Mouse (Mus musculus) embryonic facial prominence, embryonic 13.5 days (tissue): ENCODE results near the gene Serpina3a. TPM values are rescaled to one million over a fixed set of nuclear protein-coding genes. Genes with fewer than 3 reads are reported as not detected.
"Not testable (repeated sequence)": the region's sequence is repeated elsewhere in the genome, so short reads cannot be mapped to it uniquely, and the experiment has no call there.

ENCODE experiments used
- ATAC-seq: fragments of 200-750 bp; cut with Nextera tagmentation; 2 replicates; pipeline ENCODE4 v1.8.0; 2017; ENCODE audit warnings: low read depth; ENCODE audit not compliant: insufficient number of reproducible peaks, insufficient read depth, low FRiP score, low TSS enrichment
- H3K27ac ChIP-seq: fragments of 300-500 bp; sonication (generic); 2 replicates; pipeline ENCODE4 v1.5.1; 2015; ENCODE audit warnings: moderate library complexity, mild to moderate bottlenecking, inconsistent platforms
- H3K27me3 ChIP-seq: fragments of 300-500 bp; sonication (generic); 2 replicates; pipeline ENCODE4 v1.6.1; 2015; ENCODE audit warnings: mild to moderate bottlenecking, inconsistent platforms
- H3K36me3 ChIP-seq: fragments of 300-500 bp; sonication (generic); 2 replicates; pipeline ENCODE4 v1.6.1; 2015; ENCODE audit warnings: mild to moderate bottlenecking, inconsistent platforms
- H3K4me1 ChIP-seq: fragments of 300-500 bp; sonication (generic); 2 replicates; pipeline ENCODE4 v1.6.1; 2015; ENCODE audit warnings: inconsistent platforms
- H3K4me2 ChIP-seq: fragments of 300-500 bp; sonication (generic); 2 replicates; pipeline ENCODE4 v1.6.1; 2015; ENCODE audit warnings: moderate library complexity, mild to moderate bottlenecking, inconsistent platforms
- H3K4me3 ChIP-seq: fragments of 300-500 bp; sonication (generic); 2 replicates; pipeline ENCODE4 v1.5.1; 2015; ENCODE audit warnings: mild to moderate bottlenecking, inconsistent platforms
- H3K9ac ChIP-seq: fragments of 300-500 bp; sonication (generic); 2 replicates; pipeline ENCODE4 v1.6.1; 2015; ENCODE audit warnings: mild to moderate bottlenecking, inconsistent platforms
- H3K9me3 ChIP-seq: fragments of 300-500 bp; sonication (generic); 2 replicates; pipeline ENCODE4 v1.6.1; 2016; ENCODE audit warnings: inconsistent platforms
- WGBS: fragments of 180-500 bp; shearing (Covaris S2); methylation state at CpG from one replicate; pipeline ENCODE4 v1.1.7; 2015; ENCODE audit warnings: mixed read lengths; 5-methylcytosine and 5-hydroxymethylcytosine counted together
- polyA plus RNA-seq: library from polyadenylated mRNA; unstranded; fragments of >200 nt; fragmentation: Nextera tagmentation; extraction: Ambion mirVana; gene quantifications from 2 replicates; pipeline ENCODE4 v1.2.1, GENCODE M21; 2015

Gene Serpina3a
- polyA plus RNA-seq, result not detected in 2 replicates

GRCm38 (mm10) chr12:104112333-104112732 lies at the start of gene Serpina3a:
TSS of gene Serpina3a (plus strand) at chr12:104112724.
- H3K36me3 ChIP-seq, H3K4me2 ChIP-seq, ATAC-seq, H3K9me3 ChIP-seq, H3K27ac ChIP-seq, H3K9ac ChIP-seq, H3K27me3 ChIP-seq, H3K4me3 ChIP-seq, H3K4me1 ChIP-seq: not testable (repeated sequence)
- 91% methylated on average over 11 of the region's 11 CpGs for WGBS

- Histone ChIP-seq H3K9ac (no peak overlapping the region), H3K27ac (no peak overlapping the region), H3K4me2 (no peak overlapping the region), H3K4me3 (no peak overlapping the region), H3K36me3 (no peaks in the 10 kb centered on the region), H3K4me1 (no peaks in the 10 kb centered on the region), H3K9me3 (no peaks in the 10 kb centered on the region), H3K27me3 (no peaks in the 10 kb centered on the region)
- no peak for ATAC-seq
- WGBS, result 73% methylated on average over 4 of the region's 4 CpGs
Measured at GRCm38 (mm10) chr12:104064532-104064931, 48.0 kb upstream of the Serpina3a start.

GRCm38 (mm10) chr12:104064996-104065395 lies 47.5 kb upstream of the Serpina3a start:
- no peaks in the 10 kb centered on the region for H3K9me3 ChIP-seq
- H3K4me3 ChIP-seq, result no peak overlapping the region
- no peak overlapping the region for H3K27ac ChIP-seq
- no peak overlapping the region for H3K9ac ChIP-seq
- H3K27me3 ChIP-seq, result no peaks in the 10 kb centered on the region
- H3K4me1 ChIP-seq, result no peaks in the 10 kb centered on the region
- 71% methylated on average over 4 of the region's 4 CpGs for WGBS
- no peak overlapping the region for H3K4me2 ChIP-seq
- no peak for ATAC-seq
- H3K36me3 ChIP-seq, result no peaks in the 10 kb centered on the region

- no peaks in the 10 kb centered on the region for H3K9me3 ChIP-seq
- no peaks in the 10 kb centered on the region for H3K4me1 ChIP-seq
- no peak overlapping the region for H3K4me3 ChIP-seq
- no peak for ATAC-seq
- no peaks in the 10 kb centered on the region for H3K27me3 ChIP-seq
- no peak overlapping the region for H3K4me2 ChIP-seq
- H3K9ac ChIP-seq, result no peak overlapping the region
- no peaks in the 10 kb centered on the region for H3K36me3 ChIP-seq
- WGBS, result 20% methylated on average over 8 of the region's 8 CpGs
- H3K27ac ChIP-seq, result no peak overlapping the region
Measured at GRCm38 (mm10) chr12:104066241-104066640, 46.3 kb upstream of the Serpina3a start.

GRCm38 (mm10) chr12:104067549-104067948 lies 45.0 kb upstream of the Serpina3a start:
- Histone ChIP-seq H3K27me3 (no peaks in the 10 kb centered on the region), H3K36me3 (no peaks in the 10 kb centered on the region), H3K9ac (no peak overlapping the region), H3K27ac (no peak overlapping the region), H3K4me2 (peak overlapping the region; percentile 24), H3K4me3 (peak overlapping the region; percentile 23), H3K4me1 (no peaks in the 10 kb centered on the region), H3K9me3 (no peaks in the 10 kb centered on the region)
- ATAC-seq, result no peak
- 27% methylated on average over 4 of the region's 4 CpGs for WGBS

- Histone ChIP-seq H3K4me1 (no peaks in the 10 kb centered on the region), H3K4me2 (no peak overlapping the region), H3K9ac (no peak overlapping the region), H3K4me3 (no peak overlapping the region), H3K9me3 (no peaks in the 10 kb centered on the region), H3K27ac (no peak overlapping the region), H3K36me3 (no peaks in the 10 kb centered on the region), H3K27me3 (no peaks in the 10 kb centered on the region)
- ATAC-seq, result no peak; the same call in 1 of the 2 replicates
- 3% methylated on average over 2 of the region's 2 CpGs for WGBS
Measured at GRCm38 (mm10) chr12:104069620-104070019, 42.9 kb upstream of the Serpina3a start.

GRCm38 (mm10) chr12:104071708-104072107 lies 40.8 kb upstream of the Serpina3a start:
- ATAC-seq, result no peak
- Histone ChIP-seq H3K4me1 (no peaks in the 10 kb centered on the region), H3K9ac (no peak overlapping the region), H3K9me3 (no peaks in the 10 kb centered on the region), H3K4me3 (no peak overlapping the region), H3K4me2 (no peak overlapping the region), H3K27ac (no peak overlapping the region), H3K27me3 (no peaks in the 10 kb centered on the region), H3K36me3 (no peaks in the 10 kb centered on the region)
- WGBS, result 45% methylated on average over 1 of the region's 1 CpGs

GRCm38 (mm10) chr12:104072286-104072685 lies 40.2 kb upstream of the Serpina3a start:
- 64% methylated on average over 5 of the region's 5 CpGs for WGBS
- Histone ChIP-seq H3K9ac (no peak overlapping the region), H3K4me2 (no peak overlapping the region), H3K27ac (no peak overlapping the region), H3K9me3 (no peaks in the 10 kb centered on the region), H3K36me3 (no peaks in the 10 kb centered on the region), H3K4me1 (no peaks in the 10 kb centered on the region), H3K27me3 (no peaks in the 10 kb centered on the region), H3K4me3 (no peak overlapping the region)
- ATAC-seq, result no peak

- no peaks in the 10 kb centered on the region for H3K9me3 ChIP-seq
- no peak for ATAC-seq
- 76% methylated on average over 2 of the region's 2 CpGs for WGBS
- no peak overlapping the region for H3K4me2 ChIP-seq
- no peaks in the 10 kb centered on the region for H3K4me1 ChIP-seq
- no peaks in the 10 kb centered on the region for H3K27me3 ChIP-seq
- H3K27ac ChIP-seq, result no peak overlapping the region
- no peak overlapping the region for H3K4me3 ChIP-seq
- no peak overlapping the region for H3K9ac ChIP-seq
- no peaks in the 10 kb centered on the region for H3K36me3 ChIP-seq
Measured at GRCm38 (mm10) chr12:104090119-104090518, 22.4 kb upstream of the Serpina3a start.

GRCm38 (mm10) chr12:104091303-104091702 lies 21.2 kb upstream of the Serpina3a start:
- no peaks in the 10 kb centered on the region for H3K36me3 ChIP-seq
- WGBS, result 68% methylated on average over 1 of the region's 1 CpGs
- H3K4me3 ChIP-seq, result no peak overlapping the region

GRCm38 (mm10) chr12:104100768-104101167 lies 11.8 kb upstream of the Serpina3a start, which contains the start of gene Serpina5:
TSS of gene Serpina5 (plus strand) at chr12:104101113.
- H3K9ac ChIP-seq, result no peak within 1 kb of the TSS
- no peaks in the 10 kb centered on the region for H3K36me3 ChIP-seq
- 88% methylated on average over 6 of the region's 6 CpGs for WGBS
- H3K4me1 ChIP-seq, result no peaks in the 10 kb centered on the region
- H3K4me2 ChIP-seq, result no peak within 1 kb of the TSS
- no peaks in the 10 kb centered on the region for H3K9me3 ChIP-seq
- no peak within 1 kb of the TSS for H3K4me3 ChIP-seq
- H3K27me3 ChIP-seq, result no peaks in the 10 kb centered on the region
- H3K27ac ChIP-seq, result no peak within 1 kb of the TSS
- no peak for ATAC-seq

More at GRCm38 (mm10) chr12:104091303-104091702, 21.2 kb upstream of the Serpina3a start:
- no peaks in the 10 kb centered on the region for H3K4me1 ChIP-seq
- no peaks in the 10 kb centered on the region for H3K27me3 ChIP-seq
- H3K9ac ChIP-seq, result no peak overlapping the region
- no peak overlapping the region for H3K27ac ChIP-seq
- no peak overlapping the region for H3K4me2 ChIP-seq
- H3K9me3 ChIP-seq, result no peaks in the 10 kb centered on the region
- no peak for ATAC-seq

GRCm38 (mm10) chr12:104105847-104106246 lies 6.7 kb upstream of the Serpina3a start:
- ATAC-seq, result no peak
- Histone ChIP-seq H3K4me3 (no peak overlapping the region), H3K27ac (no peak overlapping the region), H3K9me3 (no peaks in the 10 kb centered on the region), H3K9ac (no peak overlapping the region), H3K36me3 (no peaks in the 10 kb centered on the region), H3K4me1 (no peaks in the 10 kb centered on the region), H3K4me2 (no peak overlapping the region), H3K27me3 (no peaks in the 10 kb centered on the region)

GRCm38 (mm10) chr12:104106919-104107318 lies 5.6 kb upstream of the Serpina3a start:
- H3K4me3 ChIP-seq, result no peak overlapping the region
- no peak for ATAC-seq
- H3K4me1 ChIP-seq, result no peaks in the 10 kb centered on the region
- H3K9me3 ChIP-seq, result no peaks in the 10 kb centered on the region
- no peak overlapping the region for H3K4me2 ChIP-seq
- H3K36me3 ChIP-seq, result no peaks in the 10 kb centered on the region
- no peaks in the 10 kb centered on the region for H3K27me3 ChIP-seq
- no peak overlapping the region for H3K9ac ChIP-seq
- no peak overlapping the region for H3K27ac ChIP-seq
